In genomic region chr3:88363700-88364099, GRCm38 (mm10) we compare ENCODE assay signal across 9 mouse cellular contexts. TPM values are rescaled to one million over a fixed set of nuclear protein-coding genes. Genes with fewer than 3 reads are reported as not detected.
DNase-seq lines count a peak whose midpoint lies in the region; ATAC-seq and TF ChIP-seq lines count a peak whose summit lies in the region.
"Had no signal": no experiment of that assay in that cellular context is flagged by ENCODE, and none has a peak within 500 bp of the region (broad histone marks: within the 10 kb centered on the region; RNA-seq: fewer than 3 reads in every experiment).

No protein-coding gene starts in this region.

- ATAC-seq in forebrain, postnatal 0 days = peak; percentile 38
- no peak for ATAC-seq in forebrain, embryonic 14.5 days
- ATAC-seq in liver, embryonic 12.5 days = peak; percentile 93
- no peak for ATAC-seq in activated CD4-positive, CD25-positive, alpha-beta regulatory T cell, adult 4 months

- H3K27ac ChIP-seq in forebrain, postnatal 0 days (ENCODE audit: low read depth, low read length) = no peak overlapping the region
- H3K27ac ChIP-seq in forebrain, embryonic 14.5 days (ENCODE audit: low read depth, low read length) = no peak overlapping the region
- H3K27ac ChIP-seq in liver, embryonic 12.5 days = peak overlapping the region; percentile 91

- no peak overlapping the region for H3K4me2 ChIP-seq in forebrain, postnatal 0 days (ENCODE audit: low read depth)
- H3K4me2 ChIP-seq in forebrain, embryonic 14.5 days (ENCODE audit: low read length) = no peak overlapping the region
- H3K4me2 ChIP-seq in liver, embryonic 12.5 days = peak overlapping the region; percentile 74

- no peak overlapping the region for H3K4me3 ChIP-seq in forebrain, postnatal 0 days (ENCODE audit: low read depth, low read length)
- no peak overlapping the region for H3K4me3 ChIP-seq in forebrain, embryonic 14.5 days (ENCODE audit: low read depth, low read length)
- peak overlapping the region; percentile 50 for H3K4me3 ChIP-seq in liver, embryonic 12.5 days

- WGBS in forebrain, postnatal 0 days = 42% methylated on average over 4 of the region's 4 CpGs
- WGBS in forebrain, embryonic 14.5 days = 49% methylated on average over 4 of the region's 4 CpGs
- WGBS in liver, embryonic 12.5 days (ENCODE audit: insufficient replicate concordance) = 37% methylated on average over 4 of the region's 4 CpGs

- H3K9ac ChIP-seq in forebrain, postnatal 0 days = no peak overlapping the region
- H3K9ac ChIP-seq in forebrain, embryonic 14.5 days (ENCODE audit: low read length) = no peak overlapping the region
- peak overlapping the region; percentile 61 for H3K9ac ChIP-seq in liver, embryonic 12.5 days

- H3K27me3 ChIP-seq in forebrain, postnatal 0 days (ENCODE audit: insufficient read depth, low read length) = no peaks in the 10 kb centered on the region
- H3K27me3 ChIP-seq in forebrain, embryonic 14.5 days (replicated peaks; ENCODE audit: control insufficient read depth, insufficient read depth, low read length) = 0 out of 2 replicates have a peak, but pooled peaks cover 6% of the 10 kb centered on the region
- peaks cover 31% of the 10 kb centered on the region for H3K27me3 ChIP-seq in liver, embryonic 12.5 days (replicated peaks)

- H3K36me3 ChIP-seq in forebrain, postnatal 0 days (ENCODE audit: insufficient read depth) = peaks cover 39% of the 10 kb centered on the region
- peaks cover 46% of the 10 kb centered on the region for H3K36me3 ChIP-seq in forebrain, embryonic 14.5 days (ENCODE audit: control insufficient read depth, insufficient read depth, low read length)
- H3K36me3 ChIP-seq in liver, embryonic 12.5 days = peaks cover 40% of the 10 kb centered on the region

- H3K4me1 ChIP-seq in forebrain, postnatal 0 days (ENCODE audit: insufficient read depth) = no peaks in the 10 kb centered on the region
- H3K4me1 ChIP-seq in forebrain, embryonic 14.5 days (ENCODE audit: control insufficient read depth, insufficient read depth, low read length) = no peaks in the 10 kb centered on the region
- H3K4me1 ChIP-seq in liver, embryonic 12.5 days = peaks cover 76% of the 10 kb centered on the region

- no peak for TF ChIP-seq CTCF in forebrain, postnatal 0 days (IDR thresholded peaks at IDR 0.05; ENCODE audit: low read depth)

- intact Hi-C loops in left cerebral cortex, postnatal 36 days (cut with DNase I) = no loop called here

- H3K9me3 ChIP-seq in forebrain, postnatal 0 days (ENCODE audit: low read length) = no peaks in the 10 kb centered on the region
- no peaks in the 10 kb centered on the region for H3K9me3 ChIP-seq in forebrain, embryonic 14.5 days (replicated peaks; ENCODE audit: control insufficient read depth, low read length)
- H3K9me3 ChIP-seq in liver, embryonic 12.5 days (replicated peaks) = no peaks in the 10 kb centered on the region

- DNase-seq in forebrain, postnatal 0 days = no peak
- DNase-seq in forebrain, embryonic 14.5 days (ENCODE audit: low spot score) = no peak
- DNase-seq in 3T3-L1 (ENCODE audit: low read depth, low spot score) = peak; percentile 23
- peak; percentile 77 for DNase-seq in fibroblast of lung, adult 2 months (ENCODE audit: low read depth)
- DNase-seq in gastrocnemius, adult 18-20 months (ENCODE audit: low spot score) = no peak
- DNase-seq in left cerebral cortex, postnatal 36 days (ENCODE audit: low spot score in 2 of 2) = no peak

RNA-seq across cellular contexts. Expression of gene Paqr6, which starts 0.7 kb away (rescaled TPM):
- total RNA-seq in forebrain, postnatal 0 days (2014; rRNA removed) = 1.3 and 3.3 TPM in 2 replicates
- polyA plus RNA-seq in forebrain, postnatal 0 days (2015; fragmentation: Nextera tagmentation; extraction: Ambion mirVana) = 2.7 and 3.0 TPM in 2 replicates
- 0.22 and 0.30 TPM in 2 replicates for polyA plus RNA-seq in forebrain, embryonic 14.5 days (2014; fragmentation: Nextera tagmentation; extraction: Ambion mirVana)
- polyA plus RNA-seq in liver, embryonic 12.5 days (2016; fragmentation: Nextera tagmentation; extraction: Ambion mirVana) = 9.2 and 10.0 TPM in 2 replicates
- polyA plus RNA-seq in activated CD4-positive, CD25-positive, alpha-beta regulatory T cell, adult 4 months (2017; shearing (Covaris generic)) = not detected
- under 1 TPM; 0.50 to 0.75 TPM for total RNA-seq in gastrocnemius, adult 18-20 months (2021)
- total RNA-seq in left cerebral cortex, postnatal 36 days (2021) = 1 to 10 TPM; 6.9 to 8.4 TPM

RNA-seq across cellular contexts. Expression of gene Bglap3, which starts 8.8 kb away (rescaled TPM):
- total RNA-seq in forebrain, postnatal 0 days (2014; rRNA removed) = not detected in 2 replicates
- polyA plus RNA-seq in forebrain, postnatal 0 days (2015; fragmentation: Nextera tagmentation; extraction: Ambion mirVana) = not detected in 2 replicates
- not detected in 2 replicates for polyA plus RNA-seq in forebrain, embryonic 14.5 days (2014; fragmentation: Nextera tagmentation; extraction: Ambion mirVana)
- polyA plus RNA-seq in liver, embryonic 12.5 days (2016; fragmentation: Nextera tagmentation; extraction: Ambion mirVana) = 0.11 and 0.13 TPM in 2 replicates
- polyA plus RNA-seq in activated CD4-positive, CD25-positive, alpha-beta regulatory T cell, adult 4 months (2017; shearing (Covaris generic)) = not detected
- total RNA-seq in gastrocnemius, adult 18-20 months (2021) = not detected
- total RNA-seq in left cerebral cortex, postnatal 36 days (2021) = 1 to 10 TPM in 1 of 2 experiments, not detected in 1; 1.8 TPM

RNA-seq across cellular contexts. Expression of gene Bglap2, which starts 14.8 kb away (rescaled TPM):
- 9.2 TPM in 1 of 2 replicates, not detected in the other for total RNA-seq in forebrain, postnatal 0 days (2014; rRNA removed)
- not detected in 2 replicates for polyA plus RNA-seq in forebrain, postnatal 0 days (2015; fragmentation: Nextera tagmentation; extraction: Ambion mirVana)
- polyA plus RNA-seq in forebrain, embryonic 14.5 days (2014; fragmentation: Nextera tagmentation; extraction: Ambion mirVana) = not detected in 2 replicates
- not detected in 2 replicates for polyA plus RNA-seq in liver, embryonic 12.5 days (2016; fragmentation: Nextera tagmentation; extraction: Ambion mirVana)
- not detected for polyA plus RNA-seq in activated CD4-positive, CD25-positive, alpha-beta regulatory T cell, adult 4 months (2017; shearing (Covaris generic))
- total RNA-seq in gastrocnemius, adult 18-20 months (2021) = not detected
- 1 to 10 TPM; 2.6 to 2.7 TPM for total RNA-seq in left cerebral cortex, postnatal 36 days (2021)
- total RNA-seq: left cerebral cortex, postnatal 25 days had no signal

RNA-seq across cellular contexts. Expression of gene Bglap, which starts 20.6 kb away (rescaled TPM):
- total RNA-seq in forebrain, postnatal 0 days (2014; rRNA removed) = 0.76 TPM in 1 of 2 replicates, not detected in the other
- polyA plus RNA-seq in forebrain, postnatal 0 days (2015; fragmentation: Nextera tagmentation; extraction: Ambion mirVana) = not detected in 2 replicates
- polyA plus RNA-seq in forebrain, embryonic 14.5 days (2014; fragmentation: Nextera tagmentation; extraction: Ambion mirVana) = not detected in 2 replicates
- polyA plus RNA-seq in liver, embryonic 12.5 days (2016; fragmentation: Nextera tagmentation; extraction: Ambion mirVana) = not detected in 2 replicates
- polyA plus RNA-seq in activated CD4-positive, CD25-positive, alpha-beta regulatory T cell, adult 4 months (2017; shearing (Covaris generic)) = not detected
- total RNA-seq in gastrocnemius, adult 18-20 months (2021) = not detected
- 1 to 10 TPM in 1 of 2 experiments, not detected in 1; 1.8 TPM for total RNA-seq in left cerebral cortex, postnatal 36 days (2021)

RNA-seq across cellular contexts. Expression of gene Smg5, which starts 27.6 kb away (rescaled TPM):
- 85.3 and 96.5 TPM in 2 replicates for total RNA-seq in forebrain, postnatal 0 days (2014; rRNA removed)
- polyA plus RNA-seq in forebrain, postnatal 0 days (2015; fragmentation: Nextera tagmentation; extraction: Ambion mirVana) = 29.2 and 33.8 TPM in 2 replicates
- 36.0 and 44.8 TPM in 2 replicates for polyA plus RNA-seq in forebrain, embryonic 14.5 days (2014; fragmentation: Nextera tagmentation; extraction: Ambion mirVana)
- polyA plus RNA-seq in liver, embryonic 12.5 days (2016; fragmentation: Nextera tagmentation; extraction: Ambion mirVana) = 56.1 and 58.8 TPM in 2 replicates
- 10 to 100 TPM; 30.2 to 50.2 TPM for polyA plus RNA-seq in activated CD4-positive, CD25-positive, alpha-beta regulatory T cell, adult 4 months (2017; shearing (Covaris generic))
- 10 to 100 TPM; 37.5 to 48.1 TPM for total RNA-seq in gastrocnemius, adult 18-20 months (2021)
- 10 to 100 TPM; 68.3 to 82.9 TPM for total RNA-seq in left cerebral cortex, postnatal 36 days (2021)

Comparison
In these comparisons a context has a peak if more than half of its experiments do, and no peak if none do; other contexts are left out.
1. ATAC-seq: peak in forebrain, postnatal 0 days (single experiment) and liver, embryonic 12.5 days (single experiment); none in forebrain, embryonic 14.5 days (single experiment) and activated CD4-positive, CD25-positive, alpha-beta regulatory T cell, adult 4 months (single experiment).
2. DNase-seq: peak in 3T3-L1 (single experiment) and fibroblast of lung, adult 2 months (single experiment); none in forebrain, postnatal 0 days (single experiment), forebrain, embryonic 14.5 days (single experiment), gastrocnemius, adult 18-20 months (single experiment) and left cerebral cortex, postnatal 36 days (0 of 2).